Mouse (Mus musculus) left cerebral cortex, adult 18-20 months (tissue): ENCODE measurements around the gene Bcl2. TPM values are rescaled to one million over a fixed set of nuclear protein-coding genes. Genes with fewer than 3 reads are reported as not detected.

Experiments
- DNase-seq, 2 experiments: peaks; one replicate each; pipeline ENCODE4 v3.0.0; 2021 to 2022; ENCODE audit warnings: low spot score in 2 of 2, mixed read lengths in 1 of 2
- total RNA-seq, 2 experiments: library from RNA; stranded (reverse); gene quantifications; 2 replicates each; pipeline ENCODE4 v1.2.3; 2021

Gene Bcl2
- total RNA-seq, 2 experiments from 2014 or later: 16.9 to 19.1 TPM

DNA sequence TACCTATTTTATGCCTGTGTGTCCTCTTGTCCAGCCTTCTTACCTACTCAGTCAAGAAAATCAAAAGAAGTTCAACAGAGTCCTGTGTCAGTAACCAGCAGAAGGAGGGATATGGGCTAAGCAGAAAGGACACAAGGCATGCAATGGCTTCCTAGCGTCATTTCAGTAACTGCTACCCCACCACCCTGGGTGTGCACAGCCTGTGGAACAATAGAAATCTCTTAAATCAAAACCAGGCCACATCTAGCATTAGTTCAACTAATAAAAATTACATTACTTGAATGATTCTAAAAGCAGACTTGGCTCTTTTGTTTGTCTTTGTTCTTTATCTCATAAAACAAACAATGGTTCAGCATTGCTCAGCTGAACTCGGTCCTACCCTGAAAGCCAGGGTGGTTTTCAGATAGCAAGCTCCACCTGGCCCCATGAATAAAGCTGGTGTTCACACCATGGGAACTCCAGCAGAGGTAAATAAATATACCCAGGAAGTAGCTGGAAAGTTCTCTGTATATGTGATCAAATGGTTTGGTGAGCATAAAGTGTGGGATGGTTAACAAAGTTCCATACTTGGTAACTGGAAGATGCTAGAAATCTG is 122.8 kb downstream of the Bcl2 start:
- no peak for DNase-seq

- no peak for DNase-seq
Measured at GRCm38 (mm10) chr1:106589141-106589540, 124.9 kb downstream of the Bcl2 start.

DNA sequence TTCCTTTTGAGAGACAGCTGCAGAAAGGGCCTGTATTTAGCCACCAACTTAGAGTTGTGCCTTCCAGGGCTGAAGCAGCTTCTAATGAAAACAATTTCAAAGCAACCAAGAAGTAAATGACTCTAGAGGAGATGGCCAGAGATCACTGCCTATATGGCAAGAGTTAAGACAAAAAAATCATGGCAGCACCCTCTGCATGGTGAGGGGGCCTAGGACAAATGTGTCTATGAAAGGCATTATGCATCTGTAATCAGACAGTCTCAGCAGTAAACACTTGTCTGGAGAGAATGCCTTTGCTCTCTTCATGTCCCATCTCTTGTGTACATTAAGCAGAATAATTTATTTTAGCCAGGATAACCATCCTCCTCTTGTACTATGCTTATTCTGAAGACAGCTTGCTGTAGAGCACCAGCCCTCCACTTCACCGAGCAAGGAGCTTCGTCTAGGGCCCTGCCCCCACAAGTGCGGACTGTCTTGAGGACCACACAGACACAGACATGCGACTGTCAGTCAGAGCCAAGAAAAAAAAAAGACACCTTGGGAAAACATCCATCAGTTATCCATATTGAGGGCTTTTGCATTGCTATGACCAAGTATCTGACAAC is 126.1 kb downstream of the Bcl2 start:
- DNase-seq: no peak

GRCm38 (mm10) chr1:106586761-106587160 is 127.3 kb downstream of the Bcl2 start:
- DNase-seq: no peak

- DNase-seq: no peak
Measured at GRCm38 (mm10) chr1:106585349-106585748, 128.7 kb downstream of the Bcl2 start.

DNA sequence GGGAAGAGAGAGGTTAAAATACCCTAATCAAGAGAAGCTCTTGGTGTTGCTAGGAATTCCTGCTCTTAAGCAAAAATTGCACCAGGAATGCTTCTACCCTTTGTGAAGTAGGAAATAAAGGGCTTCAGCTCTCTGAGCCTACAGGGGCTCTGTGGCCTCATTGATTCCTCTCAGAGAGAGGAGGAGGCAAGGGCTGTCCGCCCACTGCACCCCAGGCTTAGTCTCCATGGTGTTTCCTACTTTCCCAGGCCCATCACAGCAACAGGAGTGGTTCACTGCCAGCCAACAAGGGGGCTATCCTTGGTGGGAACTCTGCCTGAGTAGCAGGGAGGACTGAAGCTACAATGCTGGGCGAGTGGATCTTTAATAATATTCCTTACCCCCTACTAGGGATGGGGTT is 129.2 kb downstream of the Bcl2 start:
- DNase-seq: no peak

DNA sequence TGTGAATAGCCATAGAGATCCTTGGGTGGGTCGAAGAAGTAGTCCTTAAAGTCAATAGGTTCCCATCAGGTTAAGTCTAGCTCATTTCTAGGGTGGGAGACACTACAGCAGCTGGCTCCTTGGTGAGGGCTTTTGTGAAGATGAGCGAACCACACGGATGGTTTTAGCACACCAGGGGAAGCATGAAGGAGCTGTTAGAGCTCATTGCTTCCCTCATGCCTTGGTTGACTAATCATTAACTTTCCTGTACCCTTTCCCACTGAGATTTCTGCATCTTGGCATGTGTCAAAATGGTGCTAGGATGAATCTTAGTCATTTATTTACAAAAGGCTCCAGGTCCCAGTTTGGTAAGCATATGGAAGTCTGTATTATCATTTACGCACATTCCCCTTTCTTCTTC is 129.8 kb downstream of the Bcl2 start:
- DNase-seq: no peak

DNA sequence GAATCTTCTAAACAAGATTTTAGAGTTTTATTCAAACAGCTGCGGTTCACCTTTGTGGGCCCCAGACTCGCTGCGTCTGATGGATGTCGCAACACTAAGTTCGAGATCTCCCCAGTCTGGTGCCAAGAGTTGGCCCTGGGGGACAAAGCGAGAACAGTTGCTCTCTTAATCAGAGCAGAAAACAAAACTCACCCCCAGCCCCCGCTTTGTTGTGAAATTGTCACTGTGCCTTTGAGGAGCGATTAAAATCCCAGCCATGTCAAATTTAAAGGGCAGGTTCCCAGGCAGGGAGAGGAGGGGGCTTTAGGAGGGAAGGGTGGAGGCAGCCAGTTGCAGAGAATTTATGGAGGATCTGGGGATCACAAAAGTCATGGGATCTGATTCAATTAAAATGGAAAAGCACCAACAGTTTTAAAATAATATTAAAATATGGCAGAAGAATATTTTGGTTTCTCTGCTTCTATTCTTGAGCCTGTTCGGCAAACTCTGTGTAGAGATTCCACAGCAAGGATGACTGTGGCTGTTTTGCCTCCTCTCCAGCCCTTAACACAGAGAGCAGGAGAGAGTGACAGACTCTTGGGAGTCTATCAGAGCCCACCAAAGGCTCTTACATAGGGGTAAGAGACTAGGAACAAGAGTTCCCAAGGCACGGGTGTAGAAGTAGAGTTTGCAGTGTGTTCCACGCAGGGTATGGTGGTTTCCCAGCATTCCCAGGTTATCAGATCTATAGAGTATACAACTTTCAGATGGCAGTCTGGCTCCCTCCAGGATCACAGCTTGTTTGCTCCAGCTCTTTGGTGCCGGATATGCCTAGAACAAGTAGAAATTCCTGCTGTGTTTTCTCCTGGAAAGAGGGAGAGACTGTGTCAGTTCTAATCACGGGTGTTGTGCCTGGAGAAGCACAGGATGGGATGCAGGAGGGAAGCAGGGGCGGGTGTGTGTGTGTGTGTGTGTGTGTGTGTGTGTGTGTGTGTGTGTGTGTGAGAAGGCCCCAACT is 130.5 kb downstream of the Bcl2 start:
- no peak for DNase-seq

DNA sequence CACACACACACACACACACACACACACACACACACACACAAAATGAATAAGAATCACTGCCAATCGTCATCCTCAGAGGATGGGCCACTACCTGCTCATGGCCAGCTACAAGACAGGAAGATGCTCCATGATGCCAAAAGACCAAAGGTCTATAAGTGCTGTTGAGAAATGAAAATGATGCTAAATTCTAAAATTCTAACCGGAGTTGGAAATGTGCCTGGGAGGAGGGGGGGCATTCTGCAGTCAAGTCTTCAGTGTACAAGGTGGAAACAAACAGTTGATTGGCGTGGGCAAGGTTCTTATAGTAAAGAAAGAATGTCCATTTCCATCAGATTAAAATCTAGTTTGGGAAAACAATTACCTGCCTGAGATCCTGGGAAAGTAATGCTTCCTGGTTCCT is 131.3 kb downstream of the Bcl2 start:
- no peak for DNase-seq

- DNase-seq: no peak
Measured at GRCm38 (mm10) chr1:106581812-106582211, 132.3 kb downstream of the Bcl2 start.

GRCm38 (mm10) chr1:106579768-106580167 is 134.3 kb downstream of the Bcl2 start:
- no peak for DNase-seq

DNA sequence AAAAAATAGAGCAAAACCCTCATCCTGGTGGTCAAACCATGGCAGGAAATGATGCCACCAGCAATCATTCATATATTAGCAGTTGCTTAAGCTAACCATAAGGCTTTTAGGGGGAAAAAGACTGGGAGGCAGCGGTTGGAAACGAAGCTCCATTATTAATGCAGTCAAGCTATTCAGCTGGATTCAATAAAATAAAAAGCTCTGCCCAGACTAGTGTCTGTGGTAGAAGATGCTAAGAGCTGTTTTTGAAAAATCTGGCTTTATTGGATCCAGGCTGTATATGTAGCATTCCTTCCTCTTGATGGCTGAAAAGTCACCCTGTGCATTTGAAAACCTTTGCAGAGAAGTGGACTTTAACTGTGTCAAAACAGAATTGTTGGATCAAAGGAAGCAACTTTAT is 141.6 kb downstream of the Bcl2 start:
- DNase-seq: no peak

DNA sequence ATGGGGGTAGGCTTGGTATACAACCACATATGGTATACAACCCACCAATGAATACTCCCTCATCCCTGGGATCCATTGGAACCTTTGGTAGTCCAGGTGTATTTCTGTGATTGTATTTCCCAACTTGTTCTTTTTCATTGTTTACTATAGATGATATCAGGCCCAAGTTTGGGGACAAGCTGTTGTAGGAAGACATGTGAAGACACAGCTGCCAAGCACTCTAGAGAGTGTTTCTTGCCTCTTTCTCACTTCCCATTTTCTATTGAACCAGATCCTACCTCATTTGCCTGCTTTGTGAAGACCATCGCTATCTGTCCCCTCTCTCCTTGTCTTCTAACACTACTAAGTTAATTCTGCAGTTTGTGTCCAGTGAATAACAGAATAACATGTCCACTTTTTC is 143.2 kb downstream of the Bcl2 start:
- DNase-seq: no peak

DNA sequence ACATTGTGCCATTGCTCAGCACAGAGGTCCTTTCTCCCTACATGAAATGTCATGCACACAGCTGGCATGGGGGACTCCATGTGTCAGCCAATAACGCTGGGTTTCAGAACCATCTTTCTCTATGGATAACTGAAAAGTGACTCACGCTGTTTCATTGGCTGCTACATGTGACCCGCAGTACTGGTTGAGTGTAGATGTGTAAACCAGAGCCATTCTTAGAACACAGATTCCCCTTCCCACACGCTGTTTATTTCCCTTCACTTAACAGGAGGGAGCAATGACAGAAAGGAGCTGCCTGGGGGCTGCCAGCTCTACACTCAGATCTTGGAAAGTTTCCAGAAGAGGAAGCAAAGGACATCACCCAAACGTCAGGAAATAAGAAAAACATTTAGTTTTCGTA is 143.7 kb downstream of the Bcl2 start:
- no peak for DNase-seq

DNA sequence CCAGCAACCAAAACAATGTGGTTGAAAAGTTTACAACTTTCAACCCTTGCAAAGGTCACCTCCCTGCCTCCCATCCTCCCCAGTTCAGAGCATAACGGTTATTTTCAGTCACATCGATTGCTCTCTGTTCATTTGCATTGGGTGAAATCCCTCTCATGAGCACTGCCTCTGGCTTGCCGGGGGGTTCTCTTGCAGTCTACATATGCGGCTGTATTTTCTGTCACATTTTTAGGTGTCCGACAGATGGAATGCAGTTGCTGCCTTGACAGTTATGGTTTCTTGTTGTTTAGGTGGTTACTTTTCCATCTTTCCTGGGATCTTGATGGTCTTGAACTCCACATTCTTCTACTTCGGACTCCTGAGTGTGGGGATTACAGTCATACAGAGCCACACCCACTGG is 144.4 kb downstream of the Bcl2 start:
- no peak for DNase-seq

GRCm38 (mm10) chr1:106568868-106569267 is 145.2 kb downstream of the Bcl2 start:
- no peak for DNase-seq

- no peak for DNase-seq
Measured at GRCm38 (mm10) chr1:106567506-106567905, 146.6 kb downstream of the Bcl2 start.

DNA sequence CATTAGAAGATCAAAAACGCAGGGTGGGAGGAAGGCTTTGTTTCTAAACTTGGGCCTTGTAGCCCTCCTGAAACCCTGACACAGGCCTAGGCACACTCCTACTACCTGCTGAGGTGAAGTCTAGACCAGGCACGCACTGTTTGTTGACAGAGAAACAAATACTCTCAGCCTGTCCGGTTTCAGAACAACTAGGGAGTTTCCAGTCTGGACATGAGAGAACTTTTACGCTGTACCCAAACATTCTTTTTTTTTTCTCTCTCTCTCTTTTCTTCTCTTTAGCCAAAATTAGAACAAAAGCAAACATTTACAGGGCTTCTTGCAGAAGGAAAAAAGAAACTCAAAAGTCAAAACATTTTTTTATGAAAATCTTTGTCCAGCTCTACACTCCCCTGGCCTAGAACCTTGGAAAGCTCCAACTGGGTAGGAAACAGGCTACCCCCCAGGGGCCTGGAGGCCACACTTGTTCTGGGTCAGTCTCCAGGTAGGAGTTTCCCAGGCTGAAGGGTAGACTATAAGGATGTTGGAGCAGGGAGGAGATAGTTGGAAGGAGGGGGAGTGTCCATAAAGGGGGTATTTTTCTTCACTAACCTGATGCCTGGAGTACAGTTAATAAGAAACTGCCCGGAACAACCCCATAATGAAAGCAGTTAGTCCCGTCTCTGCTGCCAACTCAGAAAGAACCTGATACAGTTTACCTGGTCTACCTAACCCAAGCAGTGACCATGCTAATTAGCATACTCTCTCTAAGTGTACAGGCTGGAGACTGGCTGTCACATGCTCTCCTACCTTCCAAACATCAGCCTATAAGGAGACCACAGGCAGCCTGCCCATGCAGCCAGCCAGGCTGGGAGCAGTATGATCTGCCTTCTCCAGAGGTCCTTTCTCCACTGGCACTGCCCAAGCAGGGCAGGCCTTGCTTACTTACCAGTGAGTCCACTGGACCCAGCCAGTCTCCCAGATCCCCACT is 147.7 kb downstream of the Bcl2 start:
- DNase-seq: no peak

GRCm38 (mm10) chr1:106565238-106565637 is 148.8 kb downstream of the Bcl2 start:
- DNase-seq: no peak

GRCm38 (mm10) chr1:106564436-106564835 is 149.6 kb downstream of the Bcl2 start:
- no peak for DNase-seq

DNA sequence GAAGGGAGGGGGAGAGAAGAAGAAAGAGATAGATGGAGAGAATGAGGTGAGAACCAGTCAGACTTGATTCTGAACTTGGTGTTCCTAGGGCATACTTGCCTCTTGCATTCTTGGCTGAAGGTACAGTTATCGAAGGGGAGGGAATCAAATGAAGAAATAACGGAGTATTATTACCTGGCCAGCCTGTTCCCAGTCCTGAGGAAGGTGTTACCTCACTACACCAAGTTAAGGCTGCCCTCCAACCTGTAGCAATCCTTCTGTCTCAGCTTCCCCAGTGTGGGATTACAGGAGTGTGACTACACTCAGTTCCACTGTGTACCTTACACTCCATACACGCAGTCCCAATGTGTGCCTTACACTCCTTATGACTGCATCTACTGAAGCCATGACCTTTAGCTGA is 151.3 kb downstream of the Bcl2 start:
- DNase-seq: no peak
